Mouse (Mus musculus) limb, embryonic 11.5 days (tissue): ENCODE results near the gene Sulf2. TPM values are rescaled to one million over a fixed set of nuclear protein-coding genes. Genes with fewer than 3 reads are reported as not detected.

Experiments
- ATAC-seq: fragments of 200-750 bp; cut with Nextera tagmentation; 2 replicates; pipeline ENCODE4 v1.8.0; 2017; ENCODE audit warnings: low read depth; ENCODE audit not compliant: insufficient number of reproducible peaks, low FRiP score, low TSS enrichment
- DNase-seq: peaks from one replicate; pipeline ENCODE4 v3.0.0-alpha.2; 2015; ENCODE audit warnings: low spot score
- H3K27ac ChIP-seq: fragments of 300-500 bp; sonication (generic); replicated peaks from 2 replicates; pipeline ENCODE4 v1.5.1; 2014; ENCODE audit warnings: low read depth, mild to moderate bottlenecking, low read length
- H3K27me3 ChIP-seq: fragments of 300-500 bp; sonication (generic); 2 replicates; pipeline ENCODE4 v1.6.1; 2014; ENCODE audit warnings: mild to moderate bottlenecking, low read length, mixed read lengths; ENCODE audit not compliant: control insufficient read depth, insufficient read depth
- H3K36me3 ChIP-seq: fragments of 300-500 bp; sonication (generic); 2 replicates; pipeline ENCODE4 v1.6.1; 2014; ENCODE audit warnings: mild to moderate bottlenecking, low read length, moderate library complexity, mixed read lengths; ENCODE audit not compliant: control insufficient read depth, insufficient read depth
- H3K4me1 ChIP-seq: fragments of 300-500 bp; sonication (generic); 2 replicates; pipeline ENCODE4 v1.6.1; 2014; ENCODE audit warnings: low read length, mixed read lengths; ENCODE audit not compliant: control insufficient read depth, insufficient read depth
- H3K4me2 ChIP-seq: fragments of 300-500 bp; sonication (generic); 2 replicates; pipeline ENCODE4 v1.6.1; 2014; ENCODE audit warnings: low read depth, mild to moderate bottlenecking, moderate library complexity; ENCODE audit not compliant: severe bottlenecking
- H3K4me3 ChIP-seq: fragments of 300-500 bp; sonication (generic); 2 replicates; pipeline ENCODE4 v1.5.1; 2014; ENCODE audit warnings: low read depth, low read length
- H3K9ac ChIP-seq: fragments of 300-500 bp; sonication (generic); 2 replicates; pipeline ENCODE4 v1.6.1; 2014; ENCODE audit warnings: mild to moderate bottlenecking, low read length
- H3K9me3 ChIP-seq: fragments of 300-500 bp; sonication (generic); 2 replicates; pipeline ENCODE4 v1.6.1; 2016; ENCODE audit warnings: low read length; ENCODE audit not compliant: control insufficient read depth
- WGBS: fragments of 180-500 bp; shearing (Covaris S2); extraction: QIAGEN DNeasy Blood & Tissue Kit; methylation state at CpG from one replicate; pipeline ENCODE4 v1.1.7; 2014; 5-methylcytosine and 5-hydroxymethylcytosine counted together
- polyA plus RNA-seq: library from polyadenylated mRNA; unstranded; fragments of >200 nt; fragmentation: Nextera tagmentation; extraction: Ambion mirVana; gene quantifications from 2 replicates; pipeline ENCODE4 v1.2.1, GENCODE M21; 2014

The Sulf2 gene
- polyA plus RNA-seq, 1 experiment from 2014 or later: 193 TPM

- DNase-seq (no peak), ATAC-seq (no peak)
- no peak overlapping the region for H3K4me3 ChIP-seq
- no peak overlapping the region for H3K9ac ChIP-seq
- H3K4me2 ChIP-seq: no peak overlapping the region
- 83% methylated on average over 5 of the region's 5 CpGs for WGBS
- no peaks in the 10 kb centered on the region for H3K27me3 ChIP-seq
- peaks cover 4% of the 10 kb centered on the region; the same call in 1 of the 2 replicates for H3K36me3 ChIP-seq
- no peaks in the 10 kb centered on the region for H3K9me3 ChIP-seq
- H3K4me1 ChIP-seq: peaks cover 57% of the 10 kb centered on the region
- peak overlapping the region; percentile 21; the same call in 1 of the 2 replicates for H3K27ac ChIP-seq
Observed at GRCm38 (mm10) chr2:166143871-166144270, 11.6 kb downstream of the Sulf2 start.

GRCm38 (mm10) chr2:166142561-166143112, 12.8 kb downstream of the Sulf2 start:
- peaks cover 45% of the 10 kb centered on the region for H3K4me1 ChIP-seq
- H3K27me3 ChIP-seq: no peaks in the 10 kb centered on the region
- peak; percentile 54 for DNase-seq
- WGBS: 35% methylated on average over 19 of the region's 19 CpGs
- H3K4me2 ChIP-seq: no peak overlapping the region; the same call in 1 of the 2 replicates
- H3K36me3 ChIP-seq: peaks cover 4% of the 10 kb centered on the region; the same call in 1 of the 2 replicates
- ATAC-seq: no peak
- H3K9me3 ChIP-seq: no peaks in the 10 kb centered on the region
- peak overlapping the region; percentile 77 for H3K27ac ChIP-seq
- no peak overlapping the region for H3K4me3 ChIP-seq
- peak overlapping the region; percentile 27; the same call in 1 of the 2 replicates for H3K9ac ChIP-seq

- Histone ChIP-seq H3K4me2 (no peak overlapping the region), H3K4me3 (no peak overlapping the region), H3K27me3 (no peaks in the 10 kb centered on the region), H3K9me3 (no peaks in the 10 kb centered on the region), H3K27ac (peak overlapping the region; percentile 6; the same call in 1 of the 2 replicates), H3K4me1 (peaks cover 37% of the 10 kb centered on the region), H3K36me3 (peaks cover 4% of the 10 kb centered on the region; the same call in 1 of the 2 replicates), H3K9ac (no peak overlapping the region)
- no peak for DNase-seq
- ATAC-seq: no peak
- WGBS: 91% methylated on average over 1 of the region's 1 CpGs
Observed at GRCm38 (mm10) chr2:166141910-166142309, 13.6 kb downstream of the Sulf2 start.

GRCm38 (mm10) chr2:166141039-166141438, 14.4 kb downstream of the Sulf2 start:
- H3K9me3 ChIP-seq: no peaks in the 10 kb centered on the region
- peaks cover 2% of the 10 kb centered on the region; the same call in 1 of the 2 replicates for H3K36me3 ChIP-seq
- no peak overlapping the region for H3K4me3 ChIP-seq
- DNase-seq (no peak), ATAC-seq (no peak)
- H3K4me2 ChIP-seq: no peak overlapping the region
- no peaks in the 10 kb centered on the region for H3K27me3 ChIP-seq
- H3K9ac ChIP-seq: no peak overlapping the region
- 94% methylated on average over 6 of the region's 6 CpGs for WGBS
- H3K4me1 ChIP-seq: peaks cover 29% of the 10 kb centered on the region
- no peak overlapping the region for H3K27ac ChIP-seq

- DNase-seq (no peak), ATAC-seq (no peak)
- Histone ChIP-seq H3K36me3 (peaks cover 2% of the 10 kb centered on the region; the same call in 1 of the 2 replicates), H3K27ac (no peak overlapping the region), H3K9me3 (no peaks in the 10 kb centered on the region), H3K4me2 (no peak overlapping the region), H3K4me3 (no peak overlapping the region), H3K27me3 (no peaks in the 10 kb centered on the region), H3K9ac (no peak overlapping the region), H3K4me1 (peaks cover 23% of the 10 kb centered on the region)
- WGBS: 95% methylated on average over 9 of the region's 9 CpGs
Observed at GRCm38 (mm10) chr2:166140427-166140826, 15.0 kb downstream of the Sulf2 start.

- H3K27ac ChIP-seq: no peak overlapping the region
- 50% methylated on average over 1 of the region's 1 CpGs for WGBS
- no peak for ATAC-seq
Observed at GRCm38 (mm10) chr2:166138308-166138707, 17.2 kb downstream of the Sulf2 start.

GRCm38 (mm10) chr2:166137467-166137866, 18.0 kb downstream of the Sulf2 start:
- ATAC-seq (no peak), DNase-seq (no peak)
- no peak overlapping the region for H3K9ac ChIP-seq
- 92% methylated on average over 4 of the region's 4 CpGs for WGBS
- H3K27ac ChIP-seq: no peak overlapping the region
- no peak overlapping the region for H3K4me3 ChIP-seq
- H3K4me1 ChIP-seq: peaks cover under 1% of the 10 kb centered on the region
- no peaks in the 10 kb centered on the region for H3K27me3 ChIP-seq
- H3K36me3 ChIP-seq: peaks cover 7% of the 10 kb centered on the region
- H3K4me2 ChIP-seq: no peak overlapping the region
- H3K9me3 ChIP-seq: no peaks in the 10 kb centered on the region

More at GRCm38 (mm10) chr2:166138308-166138707, 17.2 kb downstream of the Sulf2 start:
- Histone ChIP-seq H3K4me2 (no peak overlapping the region), H3K27me3 (no peaks in the 10 kb centered on the region), H3K4me1 (peaks cover 9% of the 10 kb centered on the region), H3K9ac (no peak overlapping the region), H3K36me3 (peaks cover 4% of the 10 kb centered on the region; the same call in 1 of the 2 replicates), H3K4me3 (no peak overlapping the region), H3K9me3 (no peaks in the 10 kb centered on the region)
- DNase-seq: no peak

GRCm38 (mm10) chr2:166135711-166136485, 19.6 kb downstream of the Sulf2 start:
- Histone ChIP-seq H3K36me3 (peaks cover 19% of the 10 kb centered on the region), H3K4me2 (no peak overlapping the region), H3K27me3 (no peaks in the 10 kb centered on the region), H3K4me3 (no peak overlapping the region), H3K4me1 (no peaks in the 10 kb centered on the region), H3K27ac (no peak overlapping the region), H3K9me3 (no peaks in the 10 kb centered on the region), H3K9ac (no peak overlapping the region)
- no peak for ATAC-seq
- WGBS: 56% methylated on average over 16 of the region's 16 CpGs
- DNase-seq: no peak
